Mouse (Mus musculus) stomach, embryonic 16.5 days (tissue): ENCODE data around the gene Col9a2. TPM values are rescaled to one million over a fixed set of nuclear protein-coding genes. Genes with fewer than 3 reads are reported as not detected.
"Not testable (repeated sequence)": the region's sequence is repeated elsewhere in the genome, so short reads cannot be mapped to it uniquely, and the experiment has no call there.

ENCODE experiments used
- ATAC-seq: fragments of 200-750 bp; cut with Nextera tagmentation; 2 replicates; pipeline ENCODE4 v1.8.0; 2017; ENCODE audit warnings: moderate number of reproducible peaks, moderate TSS enrichment; ENCODE audit not compliant: insufficient read depth, low FRiP score
- H3K27ac ChIP-seq: fragments of 300-500 bp; sonication (generic); 2 replicates; pipeline ENCODE4 v1.5.1; 2014; ENCODE audit warnings: low read length
- H3K27me3 ChIP-seq: fragments of 300-500 bp; sonication (generic); 2 replicates; pipeline ENCODE4 v1.6.1; 2014; ENCODE audit warnings: low read length, control low read depth, mixed read lengths; ENCODE audit not compliant: control insufficient read depth, insufficient read depth
- H3K36me3 ChIP-seq: fragments of 300-500 bp; sonication (generic); 2 replicates; pipeline ENCODE4 v1.6.1; 2014; ENCODE audit warnings: low read length; ENCODE audit not compliant: control insufficient read depth, insufficient read depth
- H3K4me1 ChIP-seq: fragments of 300-500 bp; sonication (generic); 2 replicates; pipeline ENCODE4 v1.6.1; 2014; ENCODE audit warnings: low read length, control low read depth, mixed read lengths; ENCODE audit not compliant: control insufficient read depth, insufficient read depth
- H3K4me2 ChIP-seq: fragments of 300-500 bp; sonication (generic); 2 replicates; pipeline ENCODE4 v1.6.1; 2014; ENCODE audit warnings: low read depth, low read length, mixed read lengths
- H3K4me3 ChIP-seq: fragments of 300-500 bp; sonication (generic); replicated peaks from 2 replicates; pipeline ENCODE4 v1.5.1; 2014; ENCODE audit warnings: mild to moderate bottlenecking, low read length
- H3K9ac ChIP-seq: fragments of 300-500 bp; sonication (generic); 2 replicates; pipeline ENCODE4 v1.6.1; 2014; ENCODE audit warnings: low read length
- H3K9me3 ChIP-seq: fragments of 300-500 bp; sonication (generic); replicated peaks from 2 replicates; pipeline ENCODE4 v1.6.1; 2016; ENCODE audit warnings: low read length, control low read depth; ENCODE audit not compliant: control insufficient read depth
- WGBS: fragments of 180-500 bp; shearing (Covaris S2); extraction: QIAGEN DNeasy Blood & Tissue Kit; methylation state at CpG from one replicate; pipeline ENCODE4 v1.1.7; 2014; 5-methylcytosine and 5-hydroxymethylcytosine counted together
- polyA plus RNA-seq: library from polyadenylated mRNA; unstranded; fragments of >200 nt; fragmentation: Nextera tagmentation; extraction: Ambion mirVana; gene quantifications from 2 replicates; pipeline ENCODE4 v1.2.1, GENCODE M21; 2015

Col9a2 gene
- polyA plus RNA-seq, 1 experiment from 2014 or later = 6.2 TPM

DNA sequence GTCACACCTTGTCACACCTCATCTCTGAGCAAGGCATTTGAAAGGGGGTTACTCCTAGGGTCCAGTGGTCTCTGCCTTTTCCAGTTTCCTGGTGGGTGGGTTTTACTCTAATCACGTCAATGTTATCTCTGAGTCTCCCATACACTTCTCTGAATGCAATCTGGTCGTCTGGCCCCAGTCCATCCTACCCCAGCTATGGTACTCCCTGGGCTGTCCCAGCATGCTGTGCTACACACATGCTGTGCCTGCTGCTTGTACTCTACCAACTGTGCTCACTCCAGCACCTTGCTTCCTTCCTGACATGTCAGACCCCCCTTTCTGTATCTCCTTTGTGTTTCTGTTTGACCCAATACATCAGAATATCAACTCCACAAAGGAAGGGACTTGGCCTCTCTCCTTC is 17.8 kb downstream of the Col9a2 start:
- H3K9me3 ChIP-seq = no peaks in the 10 kb centered on the region
- ATAC-seq = no peak
- WGBS = 41% methylated on average over 2 of the region's 2 CpGs

GRCm38 (mm10) chr4:121059218-121059617 is 20.0 kb downstream of the Col9a2 start:
- WGBS = 88% methylated on average over 10 of the region's 10 CpGs
- H3K4me3 ChIP-seq, H3K9ac ChIP-seq, ATAC-seq, H3K27ac ChIP-seq, H3K4me1 ChIP-seq, H3K4me2 ChIP-seq, H3K27me3 ChIP-seq, H3K9me3 ChIP-seq, H3K36me3 ChIP-seq: not testable (repeated sequence)

More for the DNA sequence above, 17.8 kb downstream of the Col9a2 start:
- Histone ChIP-seq H3K4me3 (no peak overlapping the region), H3K4me1 (no peaks in the 10 kb centered on the region), H3K36me3 (peaks cover 4% of the 10 kb centered on the region; the same call in 1 of the 2 replicates), H3K27ac (no peak overlapping the region), H3K27me3 (no peaks in the 10 kb centered on the region), H3K9ac (no peak overlapping the region), H3K4me2 (no peak overlapping the region)

DNA sequence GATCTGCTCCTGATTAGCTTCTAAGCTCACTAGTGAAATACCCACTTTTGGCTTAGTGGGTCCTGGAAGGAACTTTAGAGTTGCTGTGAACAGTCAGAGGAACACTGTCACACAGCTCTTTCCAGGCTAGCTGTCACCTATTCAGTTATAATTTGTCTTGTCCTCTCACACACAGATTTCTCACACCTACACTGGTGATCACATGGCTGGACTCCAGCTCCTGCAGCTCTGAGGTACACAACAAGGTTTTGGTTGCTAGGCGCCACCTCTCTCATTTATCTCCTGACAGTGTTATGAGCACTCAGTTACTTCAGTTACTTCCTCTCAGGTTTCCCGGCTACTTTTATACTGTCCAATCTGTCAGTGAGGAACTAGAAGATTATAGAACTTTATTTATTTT is 26.2 kb downstream of the Col9a2 start:
- no peak overlapping the region for H3K9ac ChIP-seq
- H3K4me2 ChIP-seq = no peak overlapping the region
- WGBS = 64% methylated on average over 2 of the region's 2 CpGs
- H3K27ac ChIP-seq = no peak overlapping the region
- H3K4me3 ChIP-seq = no peak overlapping the region
- no peaks in the 10 kb centered on the region for H3K27me3 ChIP-seq
- ATAC-seq = no peak
- no peaks in the 10 kb centered on the region for H3K4me1 ChIP-seq
- H3K9me3 ChIP-seq = no peaks in the 10 kb centered on the region
- H3K36me3 ChIP-seq = no peaks in the 10 kb centered on the region

DNA sequence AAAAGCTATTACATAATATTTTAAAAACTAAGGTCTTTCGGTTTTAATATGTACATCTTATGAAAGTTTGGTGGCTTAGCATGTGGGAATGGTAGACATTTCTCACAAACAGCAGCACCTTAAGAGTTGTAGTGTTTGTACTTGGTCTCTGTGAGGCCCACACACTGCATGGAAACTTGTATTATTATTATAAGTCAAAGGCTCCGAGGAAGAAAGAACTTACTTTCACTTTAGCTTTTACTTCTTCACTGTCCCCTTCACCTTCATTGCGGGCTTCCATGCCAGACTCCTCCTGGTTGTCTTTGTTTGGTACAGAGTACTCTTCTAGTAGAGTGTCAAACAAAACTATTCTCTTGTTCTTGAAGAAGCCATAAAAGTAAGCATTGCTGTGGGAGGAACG is 35.1 kb downstream of the Col9a2 start:
- WGBS = 89% methylated on average over 4 of the region's 4 CpGs
- H3K4me2 ChIP-seq = no peak overlapping the region

GRCm38 (mm10) chr4:121077915-121078646 is 38.9 kb downstream of the Col9a2 start:
- ATAC-seq = no peak
- Histone ChIP-seq H3K4me1 (no peaks in the 10 kb centered on the region), H3K27ac (no peak overlapping the region)

More for the DNA sequence above, 35.1 kb downstream of the Col9a2 start:
- no peak overlapping the region for H3K4me3 ChIP-seq
- peaks cover 15% of the 10 kb centered on the region; the same call in 1 of the 2 replicates for H3K36me3 ChIP-seq
- H3K9me3 ChIP-seq = no peaks in the 10 kb centered on the region
- no peaks in the 10 kb centered on the region for H3K4me1 ChIP-seq
- H3K9ac ChIP-seq = no peak overlapping the region
- no peak overlapping the region for H3K27ac ChIP-seq
- no peak for ATAC-seq
- no peaks in the 10 kb centered on the region for H3K27me3 ChIP-seq

DNA sequence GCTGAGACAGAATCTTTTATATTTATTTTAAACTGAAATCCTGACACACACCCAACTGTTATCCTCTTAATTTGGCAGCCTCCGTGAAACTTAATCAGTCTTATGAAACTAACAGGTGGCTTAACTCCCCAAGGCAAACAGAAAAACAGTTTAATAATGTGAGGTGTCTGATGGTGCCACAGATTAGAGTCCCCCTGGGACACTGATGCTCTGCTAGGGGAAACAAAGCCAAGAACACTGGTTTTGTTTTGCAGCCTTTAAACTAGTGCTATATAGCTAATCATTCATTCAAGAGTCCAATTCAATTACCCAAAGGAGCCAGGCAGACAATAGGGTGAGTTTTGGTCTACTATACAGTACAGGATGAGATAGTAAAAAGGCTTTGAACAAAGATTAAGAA is 41.2 kb downstream of the Col9a2 start:
- Histone ChIP-seq H3K27ac (no peak overlapping the region), H3K4me2 (no peak overlapping the region), H3K36me3 (peaks cover 17% of the 10 kb centered on the region; the same call in 1 of the 2 replicates), H3K4me1 (no peaks in the 10 kb centered on the region), H3K4me3 (no peak overlapping the region), H3K9me3 (no peaks in the 10 kb centered on the region), H3K27me3 (no peaks in the 10 kb centered on the region), H3K9ac (no peak overlapping the region)
- WGBS = 85% methylated on average over 1 of the region's 1 CpGs
- ATAC-seq = no peak

More at GRCm38 (mm10) chr4:121077915-121078646, 38.9 kb downstream of the Col9a2 start:
- Histone ChIP-seq H3K4me3 (no peak overlapping the region), H3K9me3 (no peaks in the 10 kb centered on the region), H3K27me3 (no peaks in the 10 kb centered on the region), H3K36me3 (peaks cover 15% of the 10 kb centered on the region; the same call in 1 of the 2 replicates), H3K9ac (no peak overlapping the region), H3K4me2 (no peak overlapping the region)
- 48% methylated on average over 3 of the region's 3 CpGs for WGBS

DNA sequence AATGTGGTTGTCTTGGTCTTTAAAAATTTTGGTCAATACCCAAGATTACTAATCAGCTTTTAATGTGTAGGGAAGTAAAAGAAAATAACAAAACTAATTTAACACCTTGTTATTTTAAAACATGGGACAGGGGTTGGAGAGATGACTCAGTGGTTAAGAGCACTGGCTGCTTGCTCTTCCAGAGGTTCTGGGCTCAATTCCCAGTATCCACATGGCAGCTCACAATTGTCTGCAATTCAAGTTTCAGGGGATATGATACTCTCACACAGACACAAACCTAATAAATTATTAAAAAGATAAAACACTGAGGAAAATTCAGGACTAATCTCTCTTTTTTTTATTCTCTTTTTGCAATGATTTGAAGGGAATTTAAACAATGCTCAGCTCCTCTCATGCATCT is 45.3 kb downstream of the Col9a2 start:
- no peaks in the 10 kb centered on the region for H3K9me3 ChIP-seq
- no peak for ATAC-seq
- H3K9ac ChIP-seq = no peak overlapping the region
- H3K36me3 ChIP-seq = peaks cover 5% of the 10 kb centered on the region; the same call in 1 of the 2 replicates
- H3K4me3 ChIP-seq = no peak overlapping the region
- H3K27me3 ChIP-seq = no peaks in the 10 kb centered on the region
- H3K4me2 ChIP-seq = no peak overlapping the region
- H3K27ac ChIP-seq = no peak overlapping the region
- no peaks in the 10 kb centered on the region for H3K4me1 ChIP-seq

- WGBS = 89% methylated on average over 2 of the region's 2 CpGs
- ATAC-seq = no peak
- no peaks in the 10 kb centered on the region for H3K9me3 ChIP-seq
Measured at GRCm38 (mm10) chr4:121088696-121089095, 49.5 kb downstream of the Col9a2 start.

GRCm38 (mm10) chr4:121090211-121090610 is 51.0 kb downstream of the Col9a2 start:
- no peak overlapping the region for H3K4me3 ChIP-seq
- no peak overlapping the region for H3K4me2 ChIP-seq
- 89% methylated on average over 4 of the region's 4 CpGs for WGBS
- H3K36me3 ChIP-seq = peaks cover 13% of the 10 kb centered on the region
- ATAC-seq = no peak
- H3K9ac ChIP-seq = no peak overlapping the region
- H3K9me3 ChIP-seq = no peaks in the 10 kb centered on the region
- H3K4me1 ChIP-seq = no peaks in the 10 kb centered on the region
- no peaks in the 10 kb centered on the region for H3K27me3 ChIP-seq
- H3K27ac ChIP-seq = no peak overlapping the region

More at GRCm38 (mm10) chr4:121088696-121089095, 49.5 kb downstream of the Col9a2 start:
- Histone ChIP-seq H3K4me2 (no peak overlapping the region), H3K4me3 (no peak overlapping the region), H3K27me3 (no peaks in the 10 kb centered on the region), H3K4me1 (no peaks in the 10 kb centered on the region), H3K36me3 (0 out of 2 replicates have a peak, but pooled peaks cover 7% of the 10 kb centered on the region), H3K9ac (no peak overlapping the region), H3K27ac (no peak overlapping the region)
